Mouse (Mus musculus): Measurements from ENCODE around the gene Cited4.
A peak's percentile ranks its signal among the peaks of the same experiment; 100 is the strongest.

Cited4 gene

DNA sequence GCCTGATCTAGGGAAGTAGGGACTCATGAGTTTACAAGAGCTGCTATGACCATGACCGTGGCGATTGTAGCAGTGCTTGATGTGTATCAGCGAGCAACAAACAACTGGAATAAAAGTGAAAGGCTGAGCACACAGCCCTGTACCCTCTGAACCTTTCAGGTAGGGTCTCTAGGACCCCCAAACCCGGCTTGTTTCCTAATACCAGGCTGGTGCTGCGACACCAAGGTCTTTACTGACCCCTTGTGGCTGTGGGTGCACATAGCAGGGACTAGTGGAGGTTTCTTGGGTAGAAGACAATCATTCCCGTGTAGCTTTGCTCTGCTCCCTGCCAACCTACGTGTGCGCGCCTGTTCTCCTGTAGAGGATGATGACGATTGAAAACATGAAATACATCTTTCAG is 15.8 kb downstream of the Cited4 start:
- peak; percentile 78 to 83 for DNase-seq

DNA sequence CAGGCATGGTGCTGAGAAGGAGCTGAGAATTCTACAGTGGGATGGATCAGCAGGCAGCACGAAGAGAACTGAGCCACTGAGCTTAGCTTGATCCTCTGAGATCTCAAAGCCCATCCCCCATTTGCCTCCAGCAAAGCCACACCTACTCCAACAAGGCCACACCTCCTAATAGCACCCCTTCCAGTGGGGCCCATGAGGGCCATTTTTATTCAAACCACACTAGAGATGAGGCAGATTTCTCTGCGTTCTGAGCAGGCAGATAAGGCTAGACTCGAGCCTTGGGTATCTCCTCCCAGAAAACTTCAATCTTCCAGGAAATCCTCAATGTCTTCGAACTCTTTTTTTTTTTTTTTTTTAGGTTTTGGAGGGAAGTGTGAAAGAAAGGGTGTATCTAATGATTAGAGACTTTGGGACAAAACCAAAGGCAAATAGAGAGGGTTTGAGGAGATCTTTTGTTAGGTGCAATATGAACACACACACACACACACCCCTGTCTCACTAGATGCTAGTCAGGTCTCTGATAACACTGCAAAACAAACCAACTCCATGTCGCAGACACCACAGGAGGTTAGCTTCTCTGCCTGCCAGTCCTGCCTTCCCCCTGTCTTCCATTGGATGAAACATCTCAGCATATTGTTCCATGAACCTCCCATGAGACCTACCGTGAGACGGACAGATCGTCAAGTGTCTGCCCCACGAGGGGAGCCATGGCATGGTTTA is 17.1 kb downstream of the Cited4 start:
- DNase-seq, result no peak

DNA sequence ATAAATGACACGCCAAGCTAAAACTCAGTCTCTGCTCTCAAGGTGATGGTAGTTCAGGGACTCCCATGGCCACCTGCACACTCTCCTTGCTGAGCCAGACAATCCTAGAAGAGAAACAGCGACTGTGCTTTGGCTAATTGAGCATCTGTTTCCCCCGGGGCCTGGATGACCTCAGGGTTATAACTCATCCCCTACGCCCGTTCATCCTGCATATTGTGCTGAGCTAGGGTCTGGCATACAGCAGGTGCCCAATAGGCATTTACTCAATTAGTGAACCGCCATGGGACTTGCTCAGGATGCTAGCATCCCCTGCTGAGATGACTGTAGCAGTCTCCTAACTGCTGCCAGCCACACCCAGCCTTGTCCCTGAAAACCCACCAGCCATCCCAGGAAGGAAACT is 20.9 kb downstream of the Cited4 start:
- DNase-seq, result no peak

DNA sequence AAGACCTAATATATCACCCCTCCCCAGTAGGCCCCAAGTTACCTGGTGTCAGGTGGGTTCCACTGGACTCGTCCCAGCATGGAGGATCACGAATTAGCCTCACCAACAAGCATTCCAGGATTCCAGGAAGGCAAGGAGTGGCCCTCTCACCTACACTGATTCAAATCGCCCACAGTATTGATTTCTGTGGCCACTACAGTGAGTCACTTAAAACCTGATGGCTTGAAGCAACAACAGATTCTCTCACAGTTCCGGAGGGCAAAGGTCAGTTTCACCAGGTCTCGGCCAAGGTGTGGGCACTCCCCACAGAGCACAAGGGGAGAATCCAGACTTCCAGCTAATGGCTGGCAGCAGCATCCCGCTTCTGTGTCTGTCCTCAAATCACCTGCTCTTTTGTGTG is 22.9 kb downstream of the Cited4 start:
- DNase-seq, result no peak

DNA sequence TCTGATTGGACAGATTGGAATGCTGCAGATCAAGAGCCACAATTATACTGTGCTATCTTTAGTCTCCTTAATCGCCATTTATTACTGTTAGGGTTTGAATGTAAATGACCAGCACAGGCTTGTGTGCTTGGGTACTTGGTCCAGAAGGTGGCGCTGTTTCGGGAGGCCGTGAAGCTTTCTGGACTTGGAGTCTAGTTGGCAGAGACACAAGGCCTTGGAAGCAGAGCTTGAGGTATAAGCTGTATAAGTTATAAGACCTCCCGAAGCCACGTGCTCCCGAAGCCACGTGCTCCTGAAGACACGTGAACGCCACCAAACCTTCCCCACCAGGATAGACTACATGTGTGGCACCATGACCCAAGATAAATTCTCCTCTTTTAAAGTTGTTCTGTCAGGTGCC is 26.3 kb downstream of the Cited4 start:
- peak; percentile 83 to 88 for DNase-seq

GRCm38 (mm10) chr4:120697353-120697752 is 31.0 kb downstream of the Cited4 start:
- DNase-seq, result no peak

DNA sequence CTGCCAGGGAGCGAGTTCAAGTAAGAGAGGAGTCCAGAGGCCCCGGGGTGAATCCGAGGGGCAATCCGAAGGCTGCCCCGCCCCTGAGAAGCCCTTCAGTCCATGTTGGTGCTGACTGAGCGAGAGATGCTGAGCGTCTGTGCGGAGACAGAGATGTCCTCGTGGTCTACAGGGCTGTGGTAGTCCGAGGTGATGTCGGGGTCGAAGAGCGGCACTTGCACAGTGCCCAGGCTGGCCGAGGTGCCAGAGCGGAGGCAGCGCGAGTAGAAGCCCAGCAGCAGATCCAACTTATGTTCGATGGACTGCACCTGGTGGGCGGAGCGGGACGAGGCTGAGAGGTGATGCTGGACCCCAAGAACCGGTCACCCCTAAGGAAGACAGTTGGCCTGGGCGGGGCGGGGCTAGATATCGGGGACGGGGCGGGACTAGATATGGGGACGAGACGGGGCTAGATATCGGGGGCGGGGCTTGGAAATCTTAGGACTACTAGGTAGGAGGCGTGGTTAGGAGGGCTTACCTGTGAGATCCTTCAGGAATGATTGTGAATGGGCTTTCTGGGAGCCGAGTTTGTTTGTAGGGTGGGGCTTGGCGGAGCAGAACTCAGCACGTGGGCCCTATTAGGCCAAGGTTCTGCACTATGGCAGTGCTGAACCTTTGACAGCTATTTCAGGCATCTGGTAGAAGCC is 31.6 kb downstream of the Cited4 start:
- DNase-seq, result no peak

- peak; percentile 70 to 83 for DNase-seq
Observed at GRCm38 (mm10) chr4:120701180-120701579, 34.8 kb downstream of the Cited4 start.

- peak; percentile 88 to 89 for DNase-seq
Observed at GRCm38 (mm10) chr4:120702056-120702455, 35.7 kb downstream of the Cited4 start.

DNA sequence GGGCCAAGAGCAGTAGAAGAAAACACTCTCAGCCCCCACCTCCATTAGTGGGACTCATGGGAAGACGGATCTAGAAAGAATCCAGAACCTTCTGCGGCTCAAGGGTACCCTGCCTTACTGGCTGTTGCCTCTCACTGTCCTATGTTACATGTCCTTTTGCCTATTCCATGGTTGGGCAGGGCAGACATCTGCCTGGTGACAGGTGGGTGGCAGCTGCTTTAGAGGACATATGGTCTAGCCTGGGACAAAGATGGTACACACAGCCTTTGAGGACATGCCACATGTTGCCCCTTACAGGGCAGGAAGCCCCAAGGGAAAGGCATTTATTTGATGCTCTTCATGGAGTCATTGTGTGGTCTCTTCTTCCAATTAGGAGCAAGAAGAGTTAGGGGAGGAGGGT is 36.1 kb downstream of the Cited4 start:
- no peak for DNase-seq

- DNase-seq, result no peak
Observed at GRCm38 (mm10) chr4:120712236-120712635, 45.9 kb downstream of the Cited4 start.

DNA sequence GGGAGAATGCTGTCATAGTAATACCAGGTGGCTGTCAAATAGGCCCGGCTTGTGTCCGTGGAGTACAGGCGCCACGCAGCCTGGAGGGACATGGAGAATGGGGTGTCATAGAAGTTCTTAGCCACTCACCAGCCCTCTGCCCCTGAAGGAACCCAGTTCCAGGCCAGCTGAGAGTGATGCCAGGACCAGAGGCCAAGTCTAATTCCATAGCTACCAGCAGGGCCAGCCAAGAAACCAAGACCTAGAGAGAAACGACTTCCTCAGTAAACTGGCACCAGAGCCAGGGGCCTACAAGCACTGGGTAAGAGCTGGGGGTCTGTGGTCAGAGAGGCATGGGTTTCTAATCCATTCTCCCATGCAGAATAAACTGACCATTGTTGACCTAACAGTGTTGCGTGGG is 46.6 kb downstream of the Cited4 start:
- DNase-seq, result peak; percentile 62 to 63

GRCm38 (mm10) chr4:120713856-120714497 is 47.6 kb downstream of the Cited4 start:
- peak; percentile 77 to 80 for DNase-seq

GRCm38 (mm10) chr4:120716141-120716571 is 49.8 kb downstream of the Cited4 start:
- peak; percentile 63 to 66 for DNase-seq

GRCm38 (mm10) chr4:120716765-120717164 is 50.4 kb downstream of the Cited4 start:
- no peak for DNase-seq

All from cerebellum, postnatal 10 days (tissue).